Mouse (Mus musculus): ENCODE data around the gene Btbd11.

The Btbd11 gene

GRCm38 (mm10) chr10:85386605-85387218 lies at the start of gene Btbd11:
TSS of gene Btbd11 (plus strand) at chr10:85386814.
- DNase-seq (ENCODE audit: low read depth, low spot score) = peak; percentile 68

- no peak for DNase-seq (ENCODE audit: low read depth, low spot score)
Measured at GRCm38 (mm10) chr10:85338733-85339132, 47.9 kb upstream of the Btbd11 start.

GRCm38 (mm10) chr10:85341867-85342266 lies 44.7 kb upstream of the Btbd11 start:
- no peak for DNase-seq (ENCODE audit: low read depth, low spot score)

- no peak for DNase-seq (ENCODE audit: low read depth, low spot score)
Measured at GRCm38 (mm10) chr10:85347171-85347570, 39.4 kb upstream of the Btbd11 start.

GRCm38 (mm10) chr10:85352505-85352904 lies 34.1 kb upstream of the Btbd11 start:
- DNase-seq (ENCODE audit: low read depth, low spot score) = no peak

- no peak for DNase-seq (ENCODE audit: low read depth, low spot score)
Measured at GRCm38 (mm10) chr10:85354270-85354669, 32.3 kb upstream of the Btbd11 start.

GRCm38 (mm10) chr10:85359501-85360066 lies 27.0 kb upstream of the Btbd11 start:
- DNase-seq (ENCODE audit: low read depth, low spot score) = no peak

GRCm38 (mm10) chr10:85362766-85363442 lies 23.7 kb upstream of the Btbd11 start:
- no peak for DNase-seq (ENCODE audit: low read depth, low spot score)

GRCm38 (mm10) chr10:85366876-85367275 lies 19.7 kb upstream of the Btbd11 start:
- no peak for DNase-seq (ENCODE audit: low read depth, low spot score)

- no peak for DNase-seq (ENCODE audit: low read depth, low spot score)
Measured at GRCm38 (mm10) chr10:85371309-85371708, 15.3 kb upstream of the Btbd11 start.

- no peak for DNase-seq (ENCODE audit: low read depth, low spot score)
Measured at GRCm38 (mm10) chr10:85372108-85372507, 14.5 kb upstream of the Btbd11 start.

- no peak for DNase-seq (ENCODE audit: low read depth, low spot score)
Measured at GRCm38 (mm10) chr10:85378972-85379371, 7.6 kb upstream of the Btbd11 start.

GRCm38 (mm10) chr10:85382981-85383380 lies 3.6 kb upstream of the Btbd11 start:
- no peak for DNase-seq (ENCODE audit: low read depth, low spot score)

- no peak for DNase-seq (ENCODE audit: low read depth, low spot score)
Measured at GRCm38 (mm10) chr10:85387219-85388070, 831 bp downstream of the Btbd11 start.

GRCm38 (mm10) chr10:85388071-85388750 lies 1.6 kb downstream of the Btbd11 start:
- no peak for DNase-seq (ENCODE audit: low read depth, low spot score)

GRCm38 (mm10) chr10:85388751-85389115 lies 2.1 kb downstream of the Btbd11 start:
- DNase-seq (ENCODE audit: low read depth, low spot score) = no peak

- no peak for DNase-seq (ENCODE audit: low read depth, low spot score)
Measured at GRCm38 (mm10) chr10:85389286-85390139, 2.9 kb downstream of the Btbd11 start.

GRCm38 (mm10) chr10:85393016-85393415 lies 6.4 kb downstream of the Btbd11 start:
- DNase-seq (ENCODE audit: low read depth, low spot score) = no peak

GRCm38 (mm10) chr10:85394558-85394957 lies 7.9 kb downstream of the Btbd11 start:
- DNase-seq (ENCODE audit: low read depth, low spot score) = no peak

- DNase-seq (ENCODE audit: low read depth, low spot score) = no peak
Measured at GRCm38 (mm10) chr10:85411120-85411519, 24.5 kb downstream of the Btbd11 start.

All from retina, adult 2 months (tissue).